Mouse (Mus musculus): Measurements from ENCODE around the gene Ltb4r1.

Ltb4r1 gene

GRCm38 (mm10) chr14:55765696-55766095, at the start of gene Ltb4r1:
TSS of gene Ltb4r1 (plus strand) at chr14:55765962.
- CTCF ChIA-PET, result no interaction called here
- POLR2A ChIA-PET, result no interaction called here

DNA sequence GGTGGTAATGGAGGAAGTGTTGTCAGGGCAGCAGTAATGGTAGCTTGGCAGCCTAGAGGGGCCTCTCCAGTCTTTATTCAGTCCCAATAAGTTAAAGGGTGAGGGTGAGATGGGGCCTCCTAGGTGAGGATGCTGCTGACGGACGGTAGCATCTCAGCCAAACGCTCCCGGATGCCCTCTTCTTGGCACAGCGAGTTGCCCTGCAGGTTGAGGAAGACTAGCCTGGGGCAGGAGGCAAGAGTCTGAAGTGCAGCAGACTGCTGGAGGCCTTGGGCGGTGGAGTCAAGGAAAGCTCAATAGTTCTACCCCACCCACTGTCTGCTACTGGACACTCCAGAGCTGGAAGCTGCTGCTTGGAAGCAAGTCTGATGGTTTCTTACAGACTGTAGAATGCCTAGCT, 49.5 kb upstream of the Ltb4r1 start:
- CTCF ChIA-PET, result no interaction called here
- POLR2A ChIA-PET, result interaction anchor here in 2 of 4 experiments (1.0 to 12.1 kb wide), 4 partner anchors 10 to 45 kb away, joined by 3 to 268 read pairs (median 4); partner anchors contain the start of genes Gmpr2 (in 1 of the 2), Nedd8 (in 1 of the 2) and Tgm1 (in 1 of the 2)

DNA sequence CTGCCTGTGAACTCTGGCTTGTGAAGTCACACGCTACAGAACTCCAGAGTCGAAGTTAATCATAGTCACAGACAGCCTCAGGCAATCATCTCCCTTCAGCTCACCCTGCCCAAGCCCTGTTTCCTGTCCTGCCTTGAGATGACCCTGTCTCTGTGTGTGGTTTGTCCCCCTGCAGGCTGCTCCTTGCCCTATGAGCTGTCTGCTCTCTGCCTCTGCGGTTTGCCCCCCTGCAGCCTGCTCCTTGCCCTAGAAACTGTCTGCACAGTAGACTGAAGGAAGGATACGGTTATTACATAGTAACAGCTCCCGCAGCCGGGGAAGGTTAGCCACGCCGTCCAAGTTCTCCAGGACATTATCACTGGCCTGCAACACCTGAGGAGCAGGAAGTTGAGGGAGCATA, 48.9 kb upstream of the Ltb4r1 start:
- POLR2A ChIA-PET, result interaction anchor here in 2 of 4 experiments (1.0 to 12.1 kb wide), 3 partner anchors 10 to 45 kb away, joined by 4 to 268 read pairs (median 5); partner anchors contain the start of genes Gmpr2 (in 1 of the 2), Nedd8 (in 1 of the 2) and Tgm1 (in 1 of the 2)
- CTCF ChIA-PET, result no interaction called here

DNA sequence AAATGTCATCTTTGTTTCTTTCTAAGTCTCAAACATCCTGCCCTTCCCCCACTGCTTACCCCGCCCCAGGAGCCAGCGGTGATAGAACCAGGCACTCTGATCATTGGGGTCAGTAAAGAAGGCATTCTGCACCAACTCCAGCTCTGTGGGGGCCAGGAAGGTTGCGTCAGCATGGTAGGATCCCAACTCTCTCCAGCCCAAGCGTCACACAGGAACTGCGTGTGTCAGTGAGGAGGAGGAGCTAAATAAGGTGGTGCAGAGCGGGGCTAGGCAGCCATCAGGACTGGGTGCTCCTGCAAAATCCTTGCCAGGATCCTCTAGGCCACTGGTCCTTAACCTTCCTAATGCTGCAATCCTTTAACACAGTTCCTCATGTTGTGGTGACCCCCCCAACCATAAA, 46.0 kb upstream of the Ltb4r1 start:
- ChIA-PET CTCF (interaction anchor here in 3 of 4 experiments (0.6 to 1.7 kb wide), 5 partner anchors 16 to 121 kb away, joined by 3 to 4 read pairs (median 4); partner anchors contain the start of genes Dhrs1 (in 1 of the 3), Mdp1 (in 1 of the 3) and Nop9 (in 1 of the 3)), POLR2A (interaction anchor here (0.5 to 12.1 kb wide), 35 partner anchors 10 to 241 kb away, joined by 3 to 268 read pairs (median 5); partner anchors contain the start of genes Gmpr2 (in 3 of the 4), Nedd8 (in 3 of the 4), Psme2 (in 2 of the 4) and Rnf31 (in 2 of the 4))

DNA sequence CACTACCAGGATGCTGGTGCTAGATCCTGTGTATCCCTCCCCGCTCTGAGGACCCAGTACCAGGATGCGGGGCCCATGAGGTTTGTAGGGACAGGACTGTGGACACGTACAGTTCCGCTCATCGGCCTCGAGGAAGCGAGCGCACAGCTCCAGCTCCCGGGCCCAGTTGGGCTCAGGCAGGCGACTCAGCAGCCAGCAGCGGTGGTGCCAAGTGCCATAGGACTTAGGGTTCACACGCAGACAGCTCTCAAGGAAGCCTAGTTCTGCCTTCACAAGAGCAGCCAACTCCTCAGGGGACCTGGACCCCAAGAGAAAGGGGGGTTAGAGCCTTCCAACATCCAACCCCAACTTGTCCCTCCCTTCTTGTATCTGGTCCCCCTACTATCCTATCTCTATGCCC, 45.1 kb upstream of the Ltb4r1 start:
- ChIA-PET POLR2A (interaction anchor here (0.6 to 12.1 kb wide), 57 partner anchors 9 to 808 kb away, joined by 3 to 268 read pairs (median 5); partner anchors contain the start of genes A730061H03Rik (in 3 of the 4), Gmpr2 (in 3 of the 4), Nedd8 (in 3 of the 4) and Ltb4r2 (in 2 of the 4)), CTCF (interaction anchor here (0.5 to 2.2 kb wide), 16 partner anchors 9 to 796 kb away, joined by 3 to 21 read pairs (median 5); partner anchors contain the start of genes Dhrs1 (in 1 of the 4), Dhrs4 (in 1 of the 4), Gmpr2 (in 1 of the 4) and Ltb4r2 (in 1 of the 4))

- CTCF ChIA-PET, result interaction anchor here (0.5 to 2.2 kb wide), 32 partner anchors 9 to 796 kb away, joined by 3 to 21 read pairs (median 4); partner anchors contain the start of genes Mdp1 (in 3 of the 4), A730061H03Rik (in 2 of the 4), Dcaf11 (in 1 of the 4) and Dhrs1 (in 1 of the 4)
- POLR2A ChIA-PET, result interaction anchor here (0.6 to 12.1 kb wide), 95 partner anchors 8 to 808 kb away, joined by 3 to 268 read pairs (median 4); partner anchors contain the start of genes A730061H03Rik (in 4 of the 4), Gmpr2 (in 3 of the 4), Nedd8 (in 3 of the 4) and Tgm1 (in 3 of the 4)
Observed at GRCm38 (mm10) chr14:55721076-55721475, 44.7 kb upstream of the Ltb4r1 start.

DNA sequence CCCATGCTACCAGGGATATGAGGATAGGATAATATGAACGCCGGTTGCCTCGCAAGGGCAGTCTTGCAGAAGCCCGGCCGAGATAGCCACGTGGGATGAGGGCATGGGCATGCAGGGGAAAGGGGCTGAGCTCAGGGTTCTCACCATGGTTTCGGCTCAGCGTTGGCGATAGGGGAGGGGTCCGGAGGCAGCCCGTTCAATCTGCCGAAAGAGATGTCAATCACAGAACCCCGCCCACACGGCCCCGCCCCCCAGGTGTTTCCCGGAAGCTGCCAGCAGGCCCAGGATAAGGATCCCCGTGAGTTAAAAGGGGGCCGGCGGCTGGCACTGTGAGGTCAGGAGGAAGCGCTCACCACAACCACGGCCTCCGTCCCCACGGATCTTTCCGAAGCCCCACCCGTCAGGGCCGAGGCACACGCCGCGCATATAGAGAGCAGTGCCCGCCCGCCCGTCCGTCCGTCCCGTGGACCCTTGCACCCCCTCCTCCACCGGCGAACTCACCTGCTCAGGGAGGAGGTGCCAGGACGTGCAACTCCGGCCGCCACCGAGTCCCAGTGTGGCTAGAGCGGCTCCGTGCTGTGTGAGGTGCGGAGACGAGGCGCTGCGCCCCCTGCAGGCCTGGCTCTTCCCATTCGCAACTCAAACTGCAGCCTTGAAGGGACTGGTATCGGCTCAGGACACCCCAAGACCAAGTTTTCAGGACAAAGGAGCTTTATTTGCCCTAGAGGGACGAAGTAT, 43.9 kb upstream of the Ltb4r1 start, which contains the start of gene Rabggta:
Gene Rabggta (minus strand): TSS at position 564 of the 738 bp plus-strand sequence.
- CTCF ChIA-PET, result interaction anchor here (0.6 to 2.2 kb wide), 35 partner anchors 8 to 574 kb away, joined by 3 to 21 read pairs (median 4); partner anchors contain the start of genes Mdp1 (in 4 of the 4), A730061H03Rik (in 2 of the 4), Dcaf11 (in 1 of the 4) and Dhrs1 (in 1 of the 4)
- POLR2A ChIA-PET, result interaction anchor here (0.6 to 12.1 kb wide), 104 partner anchors 8 to 1790 kb away, joined by 3 to 268 read pairs (median 4); partner anchors contain the start of genes Tgm1 (in 4 of the 4), A730061H03Rik (in 3 of the 4), Gmpr2 (in 3 of the 4) and Nedd8 (in 3 of the 4)

DNA sequence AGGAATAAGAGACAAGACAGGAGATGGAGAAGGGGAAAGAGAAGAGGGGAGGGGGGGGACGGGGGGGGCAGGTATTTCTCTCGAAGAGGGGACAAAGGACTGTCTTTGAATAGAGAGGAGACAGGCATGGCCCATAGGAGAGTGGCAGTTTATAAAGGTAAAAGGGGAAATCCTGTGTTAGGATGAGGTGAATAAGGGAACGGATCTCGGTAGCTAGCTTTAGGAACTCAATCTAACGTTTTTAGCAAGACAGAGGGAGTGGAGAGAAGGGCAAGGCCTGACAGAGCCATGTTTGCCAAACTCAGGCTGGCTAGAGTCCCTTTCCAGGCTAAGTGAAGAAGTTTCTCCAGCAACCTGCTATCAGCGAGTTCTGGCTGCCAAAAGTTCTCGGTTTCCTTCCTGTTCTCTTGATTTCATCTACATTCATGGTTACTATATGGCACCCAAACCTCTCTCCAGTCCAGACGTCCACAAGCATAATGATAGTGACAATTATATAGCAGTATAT, 43.3 kb upstream of the Ltb4r1 start:
- ChIA-PET CTCF (interaction anchor here (0.5 to 2.2 kb wide), 26 partner anchors 8 to 596 kb away, joined by 3 to 21 read pairs (median 3); partner anchors contain the start of genes Mdp1 (in 3 of the 4), A730061H03Rik (in 1 of the 4), Dcaf11 (in 1 of the 4) and Dhrs1 (in 1 of the 4)), POLR2A (interaction anchor here (0.6 to 12.1 kb wide), 54 partner anchors 7 to 1790 kb away, joined by 3 to 268 read pairs (median 6); partner anchors contain the start of genes Tgm1 (in 4 of the 4), Gmpr2 (in 2 of the 4), Nedd8 (in 2 of the 4) and Rec8 (in 2 of the 4))

GRCm38 (mm10) chr14:55723433-55723832, 42.3 kb upstream of the Ltb4r1 start:
- ChIA-PET POLR2A (interaction anchor here in 3 of 4 experiments (0.6 to 12.1 kb wide), 12 partner anchors 11 to 106 kb away, joined by 3 to 268 read pairs (median 30); partner anchors contain the start of genes Tgm1 (in 3 of the 3), Gmpr2 (in 2 of the 3), Nedd8 (in 2 of the 3) and Tinf2 (in 1 of the 3)), CTCF (interaction anchor here (0.5 to 1.6 kb wide), 12 partner anchors 13 to 169 kb away, joined by 3 to 5 read pairs (median 3); partner anchors contain the start of genes Mdp1 (in 2 of the 4), Tinf2 (in 2 of the 4) and Gm49378 (in 1 of the 4))

DNA sequence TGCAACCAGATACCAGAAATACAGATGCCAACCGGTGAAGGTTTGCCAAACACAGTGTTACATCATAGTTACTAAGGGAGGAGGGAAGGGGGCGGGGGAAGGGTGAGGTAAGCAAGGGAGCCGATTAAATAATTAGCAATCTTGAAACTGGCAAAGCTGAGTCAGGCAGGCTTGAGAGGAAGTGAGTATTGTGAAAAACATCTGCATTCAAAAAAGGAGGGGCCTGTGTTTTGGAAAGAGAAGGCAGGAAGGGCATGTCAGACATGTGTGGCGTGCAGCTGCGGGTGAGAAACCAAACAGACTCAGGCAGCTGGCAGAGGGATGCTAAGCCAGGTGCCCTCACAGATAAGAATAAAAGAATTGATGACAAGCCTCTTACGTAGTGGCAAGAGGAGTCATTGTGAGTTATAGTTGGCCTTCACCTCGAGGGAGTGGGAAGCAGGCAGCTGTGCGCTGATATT, 41.3 kb upstream of the Ltb4r1 start:
- ChIA-PET CTCF (interaction anchor here in 2 of 4 experiments (0.6 to 0.9 kb wide), 2 partner anchors 10 kb away, joined by 3 to 4 read pairs; no protein-coding TSS in a partner anchor), POLR2A (interaction anchor here in 2 of 4 experiments (0.8 to 12.1 kb wide), 10 partner anchors 10 to 64 kb away, joined by 3 to 268 read pairs (median 5); partner anchors contain the start of genes Gmpr2 (in 2 of the 2), Nedd8 (in 2 of the 2), Mdp1 (in 1 of the 2) and Tgm1 (in 1 of the 2))

GRCm38 (mm10) chr14:55726261-55726660, 39.5 kb upstream of the Ltb4r1 start:
- CTCF ChIA-PET, result interaction anchor here in 2 of 4 experiments (0.7 to 1.1 kb wide), 2 partner anchors 18 kb away, joined by 3 read pairs; no protein-coding TSS in a partner anchor

GRCm38 (mm10) chr14:55727889-55728685, 37.7 kb upstream of the Ltb4r1 start:
- POLR2A ChIA-PET, result interaction anchor here in 3 of 4 experiments (0.6 to 3.8 kb wide), 5 partner anchors 8 to 84 kb away, joined by 3 to 26 read pairs (median 3); partner anchors contain the start of genes Gmpr2 (in 1 of the 3), Nedd8 (in 1 of the 3), Rabggta (in 1 of the 3) and Tm9sf1 (in 1 of the 3)
- CTCF ChIA-PET, result interaction anchor here in 2 of 4 experiments (0.6 to 1.6 kb wide), 2 partner anchors 15 to 579 kb away, joined by 3 to 4 read pairs; no protein-coding TSS in a partner anchor

More at GRCm38 (mm10) chr14:55726261-55726660, 39.5 kb upstream of the Ltb4r1 start:
- POLR2A ChIA-PET, result interaction anchor here in 2 of 4 experiments (0.6 to 1.1 kb wide), 3 partner anchors 9 to 172 kb away, joined by 3 to 4 read pairs (median 3); partner anchors contain the start of genes Gmpr2 (in 1 of the 2) and Nedd8 (in 1 of the 2)

DNA sequence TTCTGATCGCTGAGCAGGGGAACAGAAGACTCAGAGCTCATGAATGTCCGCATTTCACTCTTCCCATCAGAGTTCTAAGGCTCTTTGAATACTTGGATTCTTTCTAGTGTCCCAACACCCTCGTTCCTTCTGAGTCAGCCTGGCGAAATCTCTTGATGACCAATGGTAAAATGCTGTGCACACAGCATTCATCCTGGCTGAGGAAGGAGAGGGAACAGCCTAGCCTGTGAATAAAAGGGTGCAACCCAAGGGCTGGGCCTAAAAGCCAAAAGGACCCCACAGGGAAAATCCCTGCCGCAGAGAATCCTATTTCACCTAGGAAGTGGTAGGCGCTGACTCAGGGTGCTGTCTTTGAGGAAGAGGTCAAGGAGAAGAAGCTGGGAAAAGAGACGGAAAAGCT, 35.6 kb upstream of the Ltb4r1 start:
- POLR2A ChIA-PET, result interaction anchor here in 3 of 4 experiments (0.6 to 3.8 kb wide), 8 partner anchors 9 to 1022 kb away, joined by 3 to 26 read pairs (median 4); partner anchors contain the start of genes Rabggta (in 2 of the 3) and Tinf2 (in 1 of the 3)
- CTCF ChIA-PET, result interaction anchor here in 2 of 4 experiments (0.8 to 1.8 kb wide), 4 partner anchors 8 to 16 kb away, joined by 3 to 5 read pairs (median 4); partner anchors contain the start of genes Dhrs1 (in 1 of the 2), Nop9 (in 1 of the 2) and Rabggta (in 1 of the 2)

- POLR2A ChIA-PET, result interaction anchor here (0.6 to 3.8 kb wide), 9 partner anchors 9 to 1021 kb away, joined by 3 to 26 read pairs (median 3); partner anchors contain the start of genes Rabggta (in 3 of the 4), Mphosph8 (in 1 of the 4) and Tinf2 (in 1 of the 4)
Observed at GRCm38 (mm10) chr14:55730531-55731032, 35.2 kb upstream of the Ltb4r1 start.

DNA sequence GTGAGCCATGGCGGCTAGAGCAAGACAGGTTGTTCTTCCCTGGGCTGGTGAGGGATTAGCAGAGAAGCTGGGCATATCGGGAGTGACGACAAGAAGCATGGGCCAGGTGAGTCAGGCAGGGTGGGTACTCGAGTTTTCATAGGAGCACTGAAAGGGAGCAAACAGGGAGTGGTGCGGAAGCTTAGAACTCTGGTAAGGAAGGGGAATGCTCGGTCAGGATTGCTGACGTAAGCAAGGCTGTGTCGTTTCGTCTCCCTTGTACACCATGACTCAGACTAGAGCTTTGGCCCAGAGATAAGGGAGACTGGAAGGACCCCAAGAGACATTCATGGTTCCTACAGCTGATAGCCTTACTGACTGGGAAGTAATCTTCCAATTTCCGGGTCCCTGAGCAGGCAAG, 31.9 kb upstream of the Ltb4r1 start:
- CTCF ChIA-PET, result interaction anchor here in 2 of 4 experiments (0.8 to 2.9 kb wide), 5 partner anchors 10 to 421 kb away, joined by 3 to 14 read pairs (median 3); partner anchors contain the start of genes Dhrs1 (in 1 of the 2), Nop9 (in 1 of the 2) and Tinf2 (in 1 of the 2)
- POLR2A ChIA-PET, result interaction anchor here in 3 of 4 experiments (1.1 to 4.9 kb wide), 13 partner anchors 9 to 173 kb away, joined by 3 to 61 read pairs (median 7); partner anchors contain the start of genes Rabggta (in 3 of the 3), A730061H03Rik (in 1 of the 3), Gmpr2 (in 1 of the 3) and Mdp1 (in 1 of the 3)

More at GRCm38 (mm10) chr14:55730531-55731032, 35.2 kb upstream of the Ltb4r1 start:
- CTCF ChIA-PET, result interaction anchor here in 3 of 4 experiments (0.8 to 1.8 kb wide), 6 partner anchors 8 to 58 kb away, joined by 3 to 6 read pairs (median 4); partner anchors contain the start of genes Rabggta (in 2 of the 3), Dhrs1 (in 1 of the 3), Nedd8 (in 1 of the 3) and Nop9 (in 1 of the 3)

Measured in embryonic stem cell, embryonic (primary cell).